Mouse (Mus musculus): ENCODE measurements around the gene Mical2. TPM values are rescaled to one million over a fixed set of nuclear protein-coding genes. Genes with fewer than 3 reads are reported as not detected.

The Mical2 gene
- polyA plus RNA-seq, 1 experiment from 2014 or later = 0.78 TPM

GRCm38 (mm10) chr7:112298871-112299422, 73.3 kb downstream of the Mical2 start:
- Histone ChIP-seq H3K27me3 (ENCODE audit: low read depth, poor library complexity, severe bottlenecking) (no peaks in the 10 kb centered on the region), H3K27ac (replicated peaks) (0 out of 2 replicates have a peak overlapping the region, but pooled peaks have one; percentile 3), H3K36me3 (no peaks in the 10 kb centered on the region), H3K4me1 (peaks cover 16% of the 10 kb centered on the region), H3K9me3 (replicated peaks) (no peaks in the 10 kb centered on the region), H3K4me3 (no peak overlapping the region)
- DNase-seq (ENCODE audit: low spot score) = no peak
- 85% methylated on average over 3 of the region's 3 CpGs for WGBS

GRCm38 (mm10) chr7:112299521-112300096, 74.0 kb downstream of the Mical2 start:
- no peak overlapping the region for H3K4me3 ChIP-seq
- 0 out of 2 replicates have a peak overlapping the region, but pooled peaks have one; percentile 3 for H3K27ac ChIP-seq (replicated peaks)
- WGBS = 64% methylated on average over 10 of the region's 10 CpGs
- DNase-seq (ENCODE audit: low spot score) = no peak
- H3K36me3 ChIP-seq = no peaks in the 10 kb centered on the region
- H3K27me3 ChIP-seq (ENCODE audit: low read depth, poor library complexity, severe bottlenecking) = no peaks in the 10 kb centered on the region
- no peaks in the 10 kb centered on the region for H3K9me3 ChIP-seq (replicated peaks)
- peaks cover 11% of the 10 kb centered on the region for H3K4me1 ChIP-seq

- no peak for DNase-seq (ENCODE audit: low spot score)
- no peak overlapping the region for H3K4me3 ChIP-seq
- no peak overlapping the region for H3K27ac ChIP-seq (replicated peaks)
- H3K36me3 ChIP-seq = no peaks in the 10 kb centered on the region
- 77% methylated on average over 5 of the region's 5 CpGs for WGBS
- H3K9me3 ChIP-seq (replicated peaks) = no peaks in the 10 kb centered on the region
- H3K4me1 ChIP-seq = peaks cover 11% of the 10 kb centered on the region; the same call in 1 of the 2 replicates
- no peaks in the 10 kb centered on the region for H3K27me3 ChIP-seq (ENCODE audit: low read depth, poor library complexity, severe bottlenecking)
Observed at GRCm38 (mm10) chr7:112300141-112300540, 74.5 kb downstream of the Mical2 start.

- Histone ChIP-seq H3K36me3 (no peaks in the 10 kb centered on the region), H3K4me1 (peaks cover 14% of the 10 kb centered on the region), H3K27ac (replicated peaks) (no peak overlapping the region), H3K9me3 (replicated peaks) (no peaks in the 10 kb centered on the region), H3K4me3 (no peak overlapping the region), H3K27me3 (ENCODE audit: low read depth, poor library complexity, severe bottlenecking) (no peaks in the 10 kb centered on the region)
- DNase-seq (ENCODE audit: low spot score) = no peak
Observed at GRCm38 (mm10) chr7:112301052-112301451, 75.4 kb downstream of the Mical2 start.

- DNase-seq (ENCODE audit: low spot score) = no peak
Observed at GRCm38 (mm10) chr7:112304382-112304781, 78.7 kb downstream of the Mical2 start.

GRCm38 (mm10) chr7:112309289-112310016, 83.8 kb downstream of the Mical2 start:
- WGBS = 93% methylated on average over 11 of the region's 11 CpGs
- Histone ChIP-seq H3K4me1 (peaks cover 3% of the 10 kb centered on the region; the same call in 1 of the 2 replicates), H3K4me3 (no peak overlapping the region), H3K36me3 (no peaks in the 10 kb centered on the region), H3K27ac (replicated peaks) (no peak overlapping the region), H3K9me3 (replicated peaks) (no peaks in the 10 kb centered on the region), H3K27me3 (ENCODE audit: low read depth, poor library complexity, severe bottlenecking) (no peaks in the 10 kb centered on the region)
- no peak for DNase-seq (ENCODE audit: low spot score)

More at GRCm38 (mm10) chr7:112304382-112304781, 78.7 kb downstream of the Mical2 start:
- no peak overlapping the region for H3K4me3 ChIP-seq
- peaks cover 12% of the 10 kb centered on the region for H3K4me1 ChIP-seq
- WGBS = 94% methylated on average over 8 of the region's 8 CpGs
- no peaks in the 10 kb centered on the region for H3K36me3 ChIP-seq
- H3K27me3 ChIP-seq (ENCODE audit: low read depth, poor library complexity, severe bottlenecking) = no peaks in the 10 kb centered on the region
- no peak overlapping the region for H3K27ac ChIP-seq (replicated peaks)
- H3K9me3 ChIP-seq (replicated peaks) = no peaks in the 10 kb centered on the region

GRCm38 (mm10) chr7:112310017-112310360, 84.3 kb downstream of the Mical2 start:
- peaks cover 3% of the 10 kb centered on the region; the same call in 1 of the 2 replicates for H3K4me1 ChIP-seq
- no peaks in the 10 kb centered on the region for H3K9me3 ChIP-seq (replicated peaks)
- no peaks in the 10 kb centered on the region for H3K36me3 ChIP-seq
- no peak for DNase-seq (ENCODE audit: low spot score)
- 91% methylated on average over 4 of the region's 4 CpGs for whole genome bisulfite sequencing
- no peak overlapping the region for H3K27ac ChIP-seq (replicated peaks)
- H3K4me3 ChIP-seq = no peak overlapping the region
- H3K27me3 ChIP-seq (ENCODE audit: low read depth, poor library complexity, severe bottlenecking) = no peaks in the 10 kb centered on the region

- H3K9me3 ChIP-seq (replicated peaks) = no peaks in the 10 kb centered on the region
- no peak overlapping the region for H3K27ac ChIP-seq (replicated peaks)
- no peak for DNase-seq (ENCODE audit: low spot score)
Observed at GRCm38 (mm10) chr7:112313211-112313610, 87.6 kb downstream of the Mical2 start.

GRCm38 (mm10) chr7:112313670-112314069, 88.0 kb downstream of the Mical2 start:
- Histone ChIP-seq H3K27me3 (ENCODE audit: low read depth, poor library complexity, severe bottlenecking) (no peaks in the 10 kb centered on the region), H3K4me1 (no peaks in the 10 kb centered on the region), H3K27ac (replicated peaks) (no peak overlapping the region), H3K36me3 (no peaks in the 10 kb centered on the region), H3K9me3 (replicated peaks) (no peaks in the 10 kb centered on the region), H3K4me3 (no peak overlapping the region)
- DNase-seq (ENCODE audit: low spot score) = no peak
- 79% methylated on average over 5 of the region's 5 CpGs for WGBS

More at GRCm38 (mm10) chr7:112313211-112313610, 87.6 kb downstream of the Mical2 start:
- H3K27me3 ChIP-seq (ENCODE audit: low read depth, poor library complexity, severe bottlenecking) = no peaks in the 10 kb centered on the region
- no peak overlapping the region for H3K4me3 ChIP-seq
- 82% methylated on average over 5 of the region's 5 CpGs for WGBS
- no peaks in the 10 kb centered on the region for H3K4me1 ChIP-seq
- no peaks in the 10 kb centered on the region for H3K36me3 ChIP-seq

- Histone ChIP-seq H3K27ac (replicated peaks) (no peak overlapping the region), H3K4me1 (no peaks in the 10 kb centered on the region), H3K4me3 (no peak overlapping the region), H3K36me3 (no peaks in the 10 kb centered on the region), H3K9me3 (replicated peaks) (no peaks in the 10 kb centered on the region), H3K27me3 (ENCODE audit: low read depth, poor library complexity, severe bottlenecking) (no peaks in the 10 kb centered on the region)
- 89% methylated on average over 1 of the region's 1 CpGs for WGBS
- DNase-seq (ENCODE audit: low spot score) = no peak
Observed at GRCm38 (mm10) chr7:112316239-112316638, 90.6 kb downstream of the Mical2 start.

- Histone ChIP-seq H3K9me3 (replicated peaks) (no peaks in the 10 kb centered on the region), H3K27ac (replicated peaks) (no peak overlapping the region), H3K36me3 (no peaks in the 10 kb centered on the region), H3K27me3 (ENCODE audit: low read depth, poor library complexity, severe bottlenecking) (no peaks in the 10 kb centered on the region), H3K4me1 (no peaks in the 10 kb centered on the region), H3K4me3 (no peak overlapping the region)
- WGBS = 86% methylated on average over 5 of the region's 5 CpGs
- no peak for DNase-seq (ENCODE audit: low spot score)
Observed at GRCm38 (mm10) chr7:112317491-112317890, 91.8 kb downstream of the Mical2 start.

- Histone ChIP-seq H3K4me1 (no peaks in the 10 kb centered on the region), H3K36me3 (no peaks in the 10 kb centered on the region), H3K27ac (replicated peaks) (no peak overlapping the region), H3K9me3 (replicated peaks) (no peaks in the 10 kb centered on the region), H3K4me3 (no peak overlapping the region), H3K27me3 (ENCODE audit: low read depth, poor library complexity, severe bottlenecking) (no peaks in the 10 kb centered on the region)
- 94% methylated on average over 11 of the region's 11 CpGs for WGBS
- DNase-seq (ENCODE audit: low spot score) = no peak
Observed at GRCm38 (mm10) chr7:112318306-112318705, 92.7 kb downstream of the Mical2 start.

- no peak for DNase-seq (ENCODE audit: low spot score)
- no peaks in the 10 kb centered on the region for H3K9me3 ChIP-seq (replicated peaks)
Observed at GRCm38 (mm10) chr7:112319419-112319818, 93.8 kb downstream of the Mical2 start.

More at GRCm38 (mm10) chr7:112319419-112319818, 93.8 kb downstream of the Mical2 start:
- no peaks in the 10 kb centered on the region for H3K36me3 ChIP-seq
- H3K4me3 ChIP-seq = no peak overlapping the region
- H3K27ac ChIP-seq (replicated peaks) = no peak overlapping the region
- no peaks in the 10 kb centered on the region for H3K4me1 ChIP-seq
- WGBS = 94% methylated on average over 4 of the region's 4 CpGs
- H3K27me3 ChIP-seq (ENCODE audit: low read depth, poor library complexity, severe bottlenecking) = no peaks in the 10 kb centered on the region

All from midbrain, embryonic 10.5 days (tissue).